Mouse (Mus musculus): ENCODE results near the gene Olfr149. TPM values are rescaled to one million over a fixed set of nuclear protein-coding genes. Genes with fewer than 3 reads are reported as not detected.
"Not testable (repeated sequence)": the region's sequence is repeated elsewhere in the genome, so short reads cannot be mapped to it uniquely, and the experiment has no call there.

The Olfr149 gene
- polyA plus RNA-seq (2017; shearing (Covaris generic)), result not detected

GRCm38 (mm10) chr9:39707017-39707416 lies at the start of gene Olfr149:
TSS of gene Olfr149 (minus strand) at chr9:39707117.
- ATAC-seq, result no peak

GRCm38 (mm10) chr9:39746428-39746827 lies 39.5 kb upstream of the Olfr149 start:
- ATAC-seq, result no peak

GRCm38 (mm10) chr9:39745949-39746348 lies 39.0 kb upstream of the Olfr149 start, which contains the start of gene Olfr967:
TSS of gene Olfr967 (plus strand) at chr9:39746249.
- ATAC-seq, result no peak

GRCm38 (mm10) chr9:39740741-39741140 lies 33.8 kb upstream of the Olfr149 start:
- no peak for ATAC-seq

GRCm38 (mm10) chr9:39730678-39731077 lies 23.8 kb upstream of the Olfr149 start, which contains the start of gene Olfr150:
TSS of gene Olfr150 (plus strand) at chr9:39730978.
- ATAC-seq, result no peak

- no peak for ATAC-seq
These were observed 4.1 kb upstream of the Olfr149 start, which contains the start of gene Olfr965 for GRCm38 (mm10) chr9:39711053-39711452. TSS of gene Olfr965 (plus strand) at chr9:39711353.

- no peak for ATAC-seq
These were observed 2.0 kb upstream of the Olfr149 start for GRCm38 (mm10) chr9:39708958-39709357.

GRCm38 (mm10) chr9:39701123-39701522 lies 5.8 kb downstream of the Olfr149 start:
- ATAC-seq, result not testable (repeated sequence)

GRCm38 (mm10) chr9:39679280-39679679 lies 27.6 kb downstream of the Olfr149 start:
- ATAC-seq, result no peak

GRCm38 (mm10) chr9:39678557-39678956 lies 28.4 kb downstream of the Olfr149 start:
- no peak for ATAC-seq

GRCm38 (mm10) chr9:39674820-39675219 lies 32.1 kb downstream of the Olfr149 start:
- no peak for ATAC-seq

GRCm38 (mm10) chr9:39669723-39670122 lies 37.2 kb downstream of the Olfr149 start:
- ATAC-seq, result no peak

- ATAC-seq, result no peak
These were observed 40.0 kb downstream of the Olfr149 start, which contains the start of gene Olfr963 for GRCm38 (mm10) chr9:39666905-39667304. TSS of gene Olfr963 (plus strand) at chr9:39667205.

- no peak for ATAC-seq
These were observed 52.0 kb downstream of the Olfr149 start for GRCm38 (mm10) chr9:39654756-39655396.

Other genes starting within 250 kb of the Olfr149 start
- not detected for gene Olfr955, start 235.2 kb downstream of the Olfr149 start, polyA plus RNA-seq (2017; shearing (Covaris generic))
- not detected for gene Olfr44, start 213.1 kb downstream of the Olfr149 start, polyA plus RNA-seq (2017; shearing (Covaris generic))
- not detected for gene Olfr957, start 191.3 kb downstream of the Olfr149 start, polyA plus RNA-seq (2017; shearing (Covaris generic))
- not detected for gene Olfr958, start 153.1 kb downstream of the Olfr149 start, polyA plus RNA-seq (2017; shearing (Covaris generic))
- not detected for gene Olfr959, start 131.5 kb downstream of the Olfr149 start, polyA plus RNA-seq (2017; shearing (Covaris generic))
- gene AW551984, start 102.7 kb downstream of the Olfr149 start, polyA plus RNA-seq (2017; shearing (Covaris generic)), result not detected
- gene Olfr148, start 96.5 kb downstream of the Olfr149 start, polyA plus RNA-seq (2017; shearing (Covaris generic)), result not detected
- gene Olfr960, start 85.7 kb downstream of the Olfr149 start, polyA plus RNA-seq (2017; shearing (Covaris generic)), result not detected
- gene Olfr961, start 62.0 kb downstream of the Olfr149 start, polyA plus RNA-seq (2017; shearing (Covaris generic)), result not detected
- not detected for gene Olfr963, start 39.9 kb downstream of the Olfr149 start, polyA plus RNA-seq (2017; shearing (Covaris generic))
- gene Olfr965, start 4.2 kb upstream of the Olfr149 start, polyA plus RNA-seq (2017; shearing (Covaris generic)), result not detected
- under 1 TPM in 1 of 2 experiments, not detected in 1; 0.35 TPM for gene Olfr150, start 23.9 kb upstream of the Olfr149 start, polyA plus RNA-seq (2017; shearing (Covaris generic))
- not detected for gene Olfr967, start 39.1 kb upstream of the Olfr149 start, polyA plus RNA-seq (2017; shearing (Covaris generic))
- not detected for gene Olfr968, start 76.1 kb upstream of the Olfr149 start, polyA plus RNA-seq (2017; shearing (Covaris generic))
- not detected for gene Olfr969, start 83.8 kb upstream of the Olfr149 start, polyA plus RNA-seq (2017; shearing (Covaris generic))
- not detected for gene Olfr970, start 101.7 kb upstream of the Olfr149 start, polyA plus RNA-seq (2017; shearing (Covaris generic))
- gene Olfr971, start 129.8 kb upstream of the Olfr149 start, polyA plus RNA-seq (2017; shearing (Covaris generic)), result not detected
- gene Olfr972, start 159.3 kb upstream of the Olfr149 start, polyA plus RNA-seq (2017; shearing (Covaris generic)), result not detected
- gene Olfr229, start 200.2 kb upstream of the Olfr149 start, polyA plus RNA-seq (2017; shearing (Covaris generic)), result not detected
- gene Olfr974, start 230.4 kb upstream of the Olfr149 start, polyA plus RNA-seq (2017; shearing (Covaris generic)), result under 1 TPM in 1 of 2 experiments, not detected in 1; 0.09 TPM
- gene Olfr975, start 244.9 kb upstream of the Olfr149 start, polyA plus RNA-seq (2017; shearing (Covaris generic)), result not detected

Measured in CD4-positive, CD25-positive, alpha-beta regulatory T cell, adult 4 months (primary cell).